Mouse (Mus musculus) small intestine, adult 2 months (tissue): ENCODE data around the gene Sec23a.

ENCODE experiments used
- CTCF ChIP-seq: fragments of 200-500 bp; IDR thresholded peaks from 2 replicates; pipeline ENCODE4 v1.5.1; 2012; ENCODE audit warnings: low read depth, mild to moderate bottlenecking, control low read depth, inconsistent platforms, low read length, moderate library complexity, mixed read lengths; ENCODE audit not compliant: insufficient replicate concordance, insufficient read length; ENCODE audit errors: extremely low read depth
- POLR2A ChIP-seq: fragments of 200-500 bp; IDR thresholded peaks from 2 replicates; pipeline ENCODE4 v1.6.1; 2012; ENCODE audit warnings: low read depth, mild to moderate bottlenecking, control low read depth, inconsistent platforms, low read length, moderate library complexity

DNA sequence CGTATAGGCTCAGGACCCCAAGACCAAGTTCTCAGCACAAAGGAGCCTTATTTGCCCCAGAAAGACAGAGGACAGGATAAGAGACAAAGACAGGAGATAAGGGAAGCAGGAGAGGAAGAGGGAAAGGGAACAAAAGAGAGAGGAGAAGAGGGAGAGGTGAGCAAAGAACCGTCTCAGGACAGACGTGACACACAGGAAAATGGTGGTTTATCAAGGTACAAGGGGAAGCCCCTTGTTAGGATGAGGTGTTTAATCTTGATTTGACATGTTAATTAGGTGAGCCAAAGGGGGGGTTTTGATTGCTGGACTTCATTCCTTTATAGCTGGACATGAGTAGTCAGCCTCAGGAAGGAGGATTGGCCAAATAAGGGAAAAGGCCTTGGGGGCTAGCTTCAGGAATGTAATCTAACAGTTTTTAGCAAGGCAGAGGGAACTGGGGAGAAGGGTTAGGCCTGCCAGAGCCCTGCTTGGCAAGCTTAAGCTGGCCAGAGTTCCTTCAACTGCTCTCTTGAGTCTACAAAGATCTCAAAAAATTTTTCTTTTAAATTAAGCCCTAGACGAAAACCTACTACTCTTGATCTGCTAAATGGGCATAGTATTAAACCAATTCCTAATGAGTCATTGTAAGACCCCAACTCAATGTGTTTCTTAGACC lies 43.5 kb upstream of the Sec23a start:
- TF ChIP-seq POLR2A (no peak), CTCF (no peak)
